Mouse (Mus musculus): ENCODE measurements at regions not wholly inside any gene's neighbourhood (a gene's known extent, or its start where the extent isn't known, plus 50 kb on each side); places are given as distances from the start of the nearest gene placed in this dataset.

DNA sequence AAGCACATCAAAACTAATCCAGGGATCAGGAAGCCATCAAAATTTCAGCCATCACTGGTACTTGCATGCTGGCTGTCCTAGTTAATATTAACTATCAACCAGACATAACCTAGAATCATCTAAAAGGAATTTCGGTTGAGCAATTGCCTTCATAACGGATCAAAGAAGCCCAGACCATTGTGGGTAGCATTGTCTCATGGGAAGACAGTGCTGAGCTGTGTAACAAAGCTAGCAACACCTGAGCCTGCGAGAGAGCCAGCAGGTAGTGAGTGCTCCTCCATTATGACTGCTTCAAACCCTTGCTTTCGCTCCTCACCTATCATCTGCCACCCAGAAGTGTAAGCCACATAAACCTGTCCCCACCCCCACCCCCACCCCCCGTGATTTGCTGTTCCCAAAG, 169.6 kb upstream of the Fat1 start:
- DNase-seq = no peak

DNA sequence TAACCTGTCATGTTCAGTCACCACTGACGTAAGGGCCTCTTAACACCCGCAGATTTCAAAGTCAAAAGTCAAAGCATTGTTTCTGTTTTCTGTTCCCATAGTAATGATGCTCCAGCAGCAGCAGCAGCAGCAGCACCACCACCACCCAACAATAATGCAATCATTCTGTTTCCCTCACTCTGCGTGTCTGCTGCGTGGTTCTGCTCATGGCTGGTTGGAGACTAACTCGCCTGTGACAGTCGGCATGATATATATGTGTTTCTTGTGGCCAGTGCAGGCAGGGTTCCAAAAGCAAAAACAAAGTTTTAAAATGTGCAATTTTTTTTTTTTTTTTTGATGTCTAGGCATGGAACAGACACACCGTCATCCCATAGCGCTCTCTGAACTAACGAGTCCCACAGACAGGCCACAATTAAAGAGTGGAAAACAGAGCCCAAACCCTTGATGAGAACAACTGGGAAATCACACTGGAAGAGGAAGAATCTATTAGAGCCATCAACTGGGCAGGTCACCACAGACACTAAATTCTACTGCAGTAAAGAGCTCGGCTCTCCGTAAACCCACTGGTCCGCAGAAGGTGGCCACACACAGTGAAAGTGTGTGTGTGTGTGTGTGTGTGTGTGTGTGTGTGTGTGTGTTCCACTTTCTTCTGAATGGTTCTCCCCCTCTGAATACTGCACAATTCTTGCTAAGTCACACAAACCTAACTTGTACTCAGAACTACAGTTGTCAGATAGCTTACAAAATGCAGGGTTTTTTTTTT, 169.0 kb upstream of the Fat1 start:
- no peak for DNase-seq

DNA sequence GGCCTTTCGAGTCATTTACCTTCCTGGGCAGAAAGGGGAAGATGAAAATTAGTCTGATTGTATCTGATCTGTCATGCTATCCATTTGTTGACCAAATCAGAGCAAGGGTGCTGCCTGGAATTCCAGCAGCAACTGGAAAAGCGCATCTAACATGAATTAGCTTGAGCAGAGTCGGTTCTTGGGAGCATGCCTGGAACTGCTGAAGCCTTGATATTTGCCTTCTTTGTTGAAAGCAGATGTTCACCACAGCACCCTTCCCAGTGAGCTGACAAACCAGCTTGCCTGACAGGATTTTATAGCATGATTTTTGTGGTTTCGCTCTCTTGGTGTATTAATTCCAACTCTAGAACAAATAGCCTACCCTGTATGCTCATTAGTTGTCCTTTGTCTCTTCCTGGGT, 168.0 kb upstream of the Fat1 start:
- no peak for DNase-seq

GRCm38 (mm10) chr8:44779212-44779611, 156.0 kb upstream of the Fat1 start:
- DNase-seq = no peak

- DNase-seq = no peak
Observed at GRCm38 (mm10) chr8:44782421-44782820, 152.8 kb upstream of the Fat1 start.

GRCm38 (mm10) chr8:44785161-44785560, 150.1 kb upstream of the Fat1 start:
- no peak for DNase-seq

- no peak for DNase-seq
Observed at GRCm38 (mm10) chr8:44786740-44787139, 148.5 kb upstream of the Fat1 start.

DNA sequence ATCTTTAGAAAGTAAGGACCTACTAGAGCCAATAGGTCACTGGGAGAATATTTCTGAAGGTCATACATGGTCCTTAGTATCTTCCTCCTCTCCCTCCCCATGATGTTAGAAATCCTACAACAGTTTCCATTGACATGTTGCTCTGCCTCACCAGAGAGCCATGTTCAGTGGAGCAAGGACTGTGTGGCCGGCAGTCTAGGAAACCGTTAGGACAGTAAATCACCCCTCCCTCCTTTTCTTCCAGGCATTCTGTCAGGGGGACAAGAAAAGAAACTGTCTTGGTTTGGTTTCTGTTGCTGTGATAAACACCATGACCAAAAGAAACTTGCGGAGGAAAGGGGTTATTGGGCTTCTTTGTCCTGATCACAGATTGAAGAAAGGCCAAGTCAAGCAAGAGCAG, 147.0 kb upstream of the Fat1 start:
- DNase-seq = no peak

DNA sequence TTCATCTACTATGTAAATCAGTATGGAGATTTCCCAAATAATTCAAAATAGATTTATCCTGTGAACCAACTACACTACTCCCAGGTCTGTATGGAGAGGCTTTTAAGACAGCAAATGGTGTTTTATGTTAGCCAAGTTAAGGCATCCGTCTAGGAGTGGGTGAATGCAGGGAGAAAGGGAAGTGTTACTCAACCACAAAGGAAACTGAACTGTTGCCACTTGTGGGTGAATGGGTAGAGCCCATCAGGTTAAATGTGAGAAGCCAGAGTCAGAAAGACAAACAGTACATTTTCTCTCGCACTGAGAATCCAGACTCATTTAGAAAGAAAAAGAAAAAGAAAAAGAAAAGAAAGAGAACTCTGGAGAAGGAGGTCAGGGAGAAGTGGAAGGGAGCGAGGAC, 135.7 kb upstream of the Fat1 start:
- no peak for DNase-seq

DNA sequence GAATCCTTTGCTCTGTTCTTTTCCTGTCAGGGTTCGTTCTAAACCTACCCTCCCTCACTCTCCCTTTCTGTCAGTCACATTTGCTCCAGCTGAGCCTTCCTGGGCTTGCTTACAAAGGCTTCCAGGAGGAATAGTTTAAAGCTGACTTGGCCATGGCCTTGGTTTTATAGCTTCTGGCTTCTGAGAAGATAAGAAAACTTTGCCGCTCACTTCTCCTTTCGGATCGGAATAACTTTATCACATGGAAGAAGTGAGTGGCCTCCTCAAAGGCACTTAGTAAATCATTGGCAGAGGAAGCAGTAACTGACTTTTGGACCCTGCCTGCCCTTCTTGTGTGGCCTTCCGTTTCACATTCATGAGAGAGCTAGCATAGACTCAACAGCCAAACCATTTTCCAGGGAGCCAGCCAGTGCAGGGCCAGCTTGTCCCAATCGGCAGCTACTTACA, 134.4 kb upstream of the Fat1 start:
- DNase-seq = no peak

DNA sequence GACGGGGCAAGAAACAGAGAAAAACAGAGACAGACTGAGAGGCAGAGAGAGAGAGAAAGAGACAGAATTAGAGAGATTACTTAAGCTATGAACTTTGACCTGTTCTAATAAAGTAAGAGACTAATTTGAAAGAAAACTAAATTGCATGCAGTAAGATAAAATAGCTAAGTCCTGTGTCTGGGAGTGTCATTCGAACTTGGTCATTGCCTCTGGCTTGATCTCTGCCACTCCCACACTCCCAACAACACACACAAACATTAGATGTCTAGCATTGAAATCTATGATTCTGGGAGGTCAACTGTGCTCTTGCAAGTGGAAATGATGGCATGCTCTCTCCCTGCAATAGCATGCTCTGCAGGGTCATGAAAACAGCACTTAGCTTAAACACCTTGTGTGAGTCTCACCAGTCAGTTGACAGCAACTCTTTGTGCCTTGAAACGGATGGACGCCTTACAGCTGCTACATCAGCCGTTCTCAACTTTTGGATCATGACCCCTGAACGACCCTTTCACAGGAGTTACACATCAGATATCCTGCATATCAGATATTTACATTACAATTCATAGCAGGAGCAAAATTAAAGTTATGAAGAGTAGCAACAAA, 133.5 kb upstream of the Fat1 start:
- DNase-seq = no peak

DNA sequence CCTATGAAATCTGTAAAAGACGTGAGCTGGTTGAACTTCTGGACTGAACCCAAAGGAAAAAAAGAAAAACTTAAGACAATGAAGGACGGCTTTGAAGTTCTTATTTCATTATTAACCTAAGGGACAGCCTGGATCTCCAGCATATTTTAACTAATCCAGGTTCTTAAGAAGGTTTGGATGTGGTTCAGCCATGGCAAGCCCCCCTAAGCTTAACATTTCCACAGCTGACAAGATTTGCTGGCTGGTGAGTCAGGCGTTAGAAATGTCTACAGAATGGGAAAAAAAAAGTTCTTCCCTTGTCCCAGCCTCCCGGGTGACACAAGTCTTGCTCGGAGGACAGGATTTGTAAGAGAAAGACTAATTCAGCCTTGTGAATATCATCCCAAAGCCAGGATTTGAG, 132.9 kb upstream of the Fat1 start:
- DNase-seq = no peak

DNA sequence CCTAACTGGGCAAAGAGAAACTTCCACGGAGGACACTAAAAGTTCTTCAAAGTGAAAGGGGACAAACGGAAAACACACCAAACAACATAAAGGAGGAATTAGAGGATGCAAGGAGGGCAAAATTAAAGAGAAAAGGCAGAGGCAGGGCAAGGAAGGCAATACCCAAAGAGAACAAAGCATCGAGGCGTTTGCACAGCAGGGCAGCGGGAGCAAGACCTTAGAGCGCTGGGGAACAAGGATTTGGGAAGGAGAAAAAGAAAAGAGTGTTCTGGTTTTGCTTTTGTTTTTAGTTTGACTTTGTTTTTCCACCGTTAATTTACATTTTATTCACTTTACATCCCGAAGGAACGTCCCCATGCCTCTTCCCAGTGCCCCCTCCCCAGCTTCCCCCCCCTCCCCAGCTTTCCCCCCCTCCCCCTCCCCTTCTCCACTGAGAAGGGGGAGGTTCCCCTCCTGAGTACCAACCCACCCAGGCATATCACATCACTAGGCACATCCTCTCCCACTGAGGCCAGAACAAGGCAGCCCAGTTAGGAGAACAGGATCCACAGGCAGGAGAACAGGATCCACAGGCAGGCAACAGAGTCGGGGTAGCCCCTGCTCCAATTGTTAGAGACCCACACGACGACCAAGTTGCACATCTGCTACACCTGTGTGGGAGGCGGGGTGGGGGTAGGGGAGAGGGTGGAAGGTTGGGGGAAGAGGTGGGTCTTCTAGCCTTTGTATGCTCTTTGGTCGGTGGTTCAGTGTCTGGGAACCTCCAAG, 130.7 kb upstream of the Fat1 start:
- no peak for DNase-seq

DNA sequence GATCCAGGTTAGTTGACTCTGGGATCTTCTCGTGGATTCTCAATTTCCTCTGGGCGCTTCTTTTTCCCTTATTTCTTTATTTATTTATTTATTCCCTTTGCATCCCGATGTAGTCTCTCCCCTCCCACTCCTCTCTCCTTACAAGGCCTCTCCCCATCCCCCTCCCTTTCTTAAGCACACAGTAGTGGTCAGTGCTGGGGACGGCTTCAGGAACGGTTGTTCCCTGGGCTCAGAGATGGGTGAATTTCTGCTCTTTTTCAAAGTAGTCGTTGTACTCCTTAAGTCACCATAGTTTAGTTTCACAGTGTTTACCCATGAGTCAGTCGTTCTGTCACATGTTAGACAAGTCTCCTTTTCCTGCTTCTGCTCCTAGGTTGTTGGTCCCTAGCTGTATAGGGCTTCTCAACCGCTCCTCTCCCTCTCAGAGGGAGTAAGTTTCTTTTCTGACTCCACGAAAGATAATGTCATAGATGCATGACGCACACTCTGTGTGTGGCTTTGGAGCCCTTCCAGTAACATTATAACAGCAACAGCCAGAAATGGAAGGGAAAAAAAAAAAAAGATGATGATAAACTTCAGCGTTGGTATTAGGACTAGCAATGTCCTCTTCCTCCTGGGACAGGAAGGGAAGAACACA, 129.9 kb upstream of the Fat1 start:
- DNase-seq = no peak

DNA sequence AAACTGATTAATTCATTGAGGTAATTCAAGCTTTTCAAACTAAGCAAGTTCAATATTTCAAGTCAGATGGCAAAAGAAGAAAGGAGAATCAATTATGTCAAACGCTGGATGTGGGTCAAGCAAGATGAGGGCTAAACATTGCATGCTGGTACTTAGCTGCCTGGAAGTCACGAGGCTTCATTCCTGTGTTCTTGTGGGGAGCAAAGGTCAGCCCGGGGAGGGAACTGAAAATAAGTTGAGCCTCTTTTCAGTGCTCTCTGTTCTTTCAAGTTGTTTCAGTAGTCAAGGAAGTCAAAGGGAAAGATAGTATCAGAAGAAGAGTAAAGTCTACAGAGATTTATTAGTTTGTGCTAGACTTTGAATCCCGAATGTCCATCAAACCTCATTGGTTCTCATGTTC, 122.9 kb upstream of the Fat1 start:
- no peak for DNase-seq

- DNase-seq = no peak
Observed at GRCm38 (mm10) chr8:44817532-44818157, 117.6 kb upstream of the Fat1 start.

DNA sequence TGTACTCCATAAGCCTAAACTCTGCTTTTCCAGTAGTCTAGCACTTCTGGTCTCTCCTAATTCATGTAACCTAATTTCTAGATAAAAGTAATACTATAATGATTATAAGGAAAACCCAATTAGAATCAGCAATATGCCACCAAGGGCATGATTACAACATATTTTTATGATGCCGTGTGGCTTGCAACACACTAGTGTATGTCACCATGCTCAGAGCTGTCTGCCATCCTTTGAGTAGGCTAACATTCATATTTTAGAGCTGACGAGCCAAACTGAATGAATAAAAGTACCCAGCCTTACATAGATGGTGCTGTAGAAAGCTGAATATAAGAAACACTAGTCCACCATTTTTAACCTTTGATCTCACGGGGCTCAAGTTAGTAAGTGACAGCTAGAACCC, 116.0 kb upstream of the Fat1 start:
- no peak for DNase-seq

DNA sequence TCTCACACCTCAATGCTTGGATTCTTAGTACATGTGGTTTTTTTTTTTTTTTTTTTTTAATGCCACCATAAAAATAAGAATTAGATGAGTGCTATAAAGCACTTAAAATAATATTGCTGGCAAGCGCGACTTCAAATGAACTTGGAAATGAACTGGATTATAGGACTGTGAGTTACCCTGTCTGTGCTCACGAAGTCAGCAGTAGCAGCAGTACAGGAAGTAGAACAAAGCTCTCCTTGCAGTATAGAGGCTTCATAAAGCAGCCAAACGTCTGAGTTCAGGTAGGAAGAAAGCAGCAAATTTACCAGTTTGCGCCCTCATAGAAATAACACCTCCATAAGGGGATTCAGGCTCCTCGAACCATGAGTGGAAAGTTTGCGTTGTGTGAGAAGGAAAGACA, 115.6 kb upstream of the Fat1 start:
- no peak for DNase-seq

DNA sequence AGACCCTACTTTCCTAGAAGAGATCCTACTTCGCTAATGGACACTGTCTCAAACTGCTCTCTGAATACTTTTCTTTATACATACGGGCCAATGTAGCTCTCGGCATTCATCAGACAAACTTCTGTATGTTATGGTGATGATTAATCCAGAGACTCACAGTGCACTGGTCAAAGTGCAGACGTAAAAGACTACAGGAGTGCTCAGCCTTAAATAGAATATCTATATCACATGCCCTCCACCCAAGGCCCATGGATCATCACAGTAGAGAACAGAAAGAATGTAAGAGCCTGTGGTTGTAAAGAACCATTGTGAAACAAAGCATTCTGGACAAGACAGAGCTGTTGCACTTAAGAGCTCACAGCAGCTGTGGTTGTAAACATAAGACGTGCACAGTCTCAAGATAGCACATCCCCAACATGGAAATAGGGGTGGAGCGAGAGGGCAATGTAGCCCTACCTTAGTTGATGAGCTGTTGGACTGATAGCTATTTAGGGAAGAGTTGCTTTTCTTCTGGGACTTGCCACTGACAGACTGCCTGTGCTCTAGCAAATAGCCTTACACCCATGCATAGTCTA, 110.0 kb upstream of the Fat1 start:
- no peak for DNase-seq

- peak; percentile 11 to 14 for DNase-seq
Observed at GRCm38 (mm10) chr8:44826936-44827335, 108.3 kb upstream of the Fat1 start.

- no peak for DNase-seq
Observed at GRCm38 (mm10) chr8:44828026-44828425, 107.2 kb upstream of the Fat1 start.

- DNase-seq = no peak
Observed at GRCm38 (mm10) chr8:44838431-44838830, 96.8 kb upstream of the Fat1 start.

Data from lung, adult 18-20 months (tissue).